Mouse (Mus musculus) neural tube, embryonic 15.5 days (tissue): Measurements from ENCODE around the gene Pard3b. TPM values are rescaled to one million over a fixed set of nuclear protein-coding genes. Genes with fewer than 3 reads are reported as not detected.

ENCODE experiments used
- ATAC-seq: fragments of 200-750 bp; cut with Nextera tagmentation; 2 replicates; pipeline ENCODE4 v1.8.0; 2017; ENCODE audit warnings: mild to moderate bottlenecking, moderate TSS enrichment, moderate library complexity; ENCODE audit not compliant: low FRiP score
- H3K27ac ChIP-seq: fragments of 300-500 bp; sonication (generic); replicated peaks from 2 replicates; pipeline ENCODE4 v1.5.1; 2015; ENCODE audit warnings: mild to moderate bottlenecking, inconsistent platforms
- H3K27me3 ChIP-seq: fragments of 300-500 bp; sonication (generic); replicated peaks from 2 replicates; pipeline ENCODE4 v1.6.1; 2015; ENCODE audit warnings: inconsistent platforms
- H3K36me3 ChIP-seq: fragments of 300-500 bp; sonication (generic); 2 replicates; pipeline ENCODE4 v1.6.1; 2015; ENCODE audit warnings: inconsistent platforms
- H3K4me1 ChIP-seq: fragments of 300-500 bp; sonication (generic); 2 replicates; pipeline ENCODE4 v1.6.1; 2015; ENCODE audit warnings: inconsistent platforms
- H3K4me2 ChIP-seq: fragments of 300-500 bp; sonication (generic); 2 replicates; pipeline ENCODE4 v1.6.1; 2015; ENCODE audit warnings: inconsistent platforms, mild to moderate bottlenecking, moderate library complexity
- H3K4me3 ChIP-seq: fragments of 300-500 bp; sonication (generic); replicated peaks from 2 replicates; pipeline ENCODE4 v1.5.1; 2015; ENCODE audit warnings: mild to moderate bottlenecking, inconsistent platforms
- H3K9ac ChIP-seq: fragments of 300-500 bp; sonication (generic); replicated peaks from 2 replicates; pipeline ENCODE4 v1.6.1; 2015; ENCODE audit warnings: mild to moderate bottlenecking, inconsistent platforms
- H3K9me3 ChIP-seq: fragments of 300-500 bp; sonication (generic); replicated peaks from 2 replicates; pipeline ENCODE4 v1.6.1; 2016; ENCODE audit warnings: inconsistent platforms
- WGBS: fragments of 180-500 bp; shearing (Covaris S2); methylation state at CpG from one replicate; pipeline ENCODE4 v1.1.7; 2015; ENCODE audit warnings: mixed read lengths; 5-methylcytosine and 5-hydroxymethylcytosine counted together
- polyA plus RNA-seq: library from polyadenylated mRNA; unstranded; fragments of >200 nt; fragmentation: Nextera tagmentation; extraction: Ambion mirVana; gene quantifications from 2 replicates; pipeline ENCODE4 v1.2.1, GENCODE M21; 2015

Gene Pard3b
- polyA plus RNA-seq, 1 experiment from 2014 or later = 8.6 TPM

- H3K4me2 ChIP-seq = no peak overlapping the region
- no peak for ATAC-seq
- H3K27me3 ChIP-seq = no peaks in the 10 kb centered on the region
- no peak overlapping the region for H3K9ac ChIP-seq
- H3K4me3 ChIP-seq = no peak overlapping the region
- H3K4me1 ChIP-seq = peaks cover 3% of the 10 kb centered on the region; the same call in 1 of the 2 replicates
- H3K36me3 ChIP-seq = no peaks in the 10 kb centered on the region
- 14% methylated on average over 8 of the region's 8 CpGs for WGBS
- H3K9me3 ChIP-seq = no peaks in the 10 kb centered on the region
- H3K27ac ChIP-seq = no peak overlapping the region
These were observed 46.7 kb downstream of the Pard3b start for GRCm38 (mm10) chr1:61685221-61685814.

GRCm38 (mm10) chr1:61685921-61686320 is 47.3 kb downstream of the Pard3b start:
- Histone ChIP-seq H3K27me3 (no peaks in the 10 kb centered on the region), H3K9ac (no peak overlapping the region), H3K27ac (no peak overlapping the region), H3K4me2 (no peak overlapping the region), H3K4me3 (no peak overlapping the region), H3K36me3 (no peaks in the 10 kb centered on the region), H3K4me1 (peaks cover 3% of the 10 kb centered on the region; the same call in 1 of the 2 replicates), H3K9me3 (no peaks in the 10 kb centered on the region)
- 51% methylated on average over 1 of the region's 1 CpGs for WGBS
- no peak for ATAC-seq

GRCm38 (mm10) chr1:61688301-61688700 is 49.7 kb downstream of the Pard3b start:
- Histone ChIP-seq H3K36me3 (no peaks in the 10 kb centered on the region), H3K9ac (no peak overlapping the region), H3K4me3 (no peak overlapping the region), H3K9me3 (no peaks in the 10 kb centered on the region), H3K27ac (no peak overlapping the region), H3K4me1 (peaks cover 3% of the 10 kb centered on the region; the same call in 1 of the 2 replicates), H3K4me2 (no peak overlapping the region), H3K27me3 (no peaks in the 10 kb centered on the region)
- no peak for ATAC-seq
- WGBS = 73% methylated on average over 3 of the region's 3 CpGs

- Histone ChIP-seq H3K4me1 (no peaks in the 10 kb centered on the region), H3K9me3 (no peaks in the 10 kb centered on the region), H3K4me3 (no peak overlapping the region), H3K27me3 (no peaks in the 10 kb centered on the region), H3K36me3 (no peaks in the 10 kb centered on the region), H3K27ac (no peak overlapping the region), H3K4me2 (no peak overlapping the region), H3K9ac (no peak overlapping the region)
- 39% methylated on average over 10 of the region's 10 CpGs for WGBS
- peak; percentile 35; the same call in 1 of the 2 replicates for ATAC-seq
These were observed 60.0 kb downstream of the Pard3b start for GRCm38 (mm10) chr1:61698462-61699218.

GRCm38 (mm10) chr1:61709812-61710211 is 71.2 kb downstream of the Pard3b start:
- no peak for ATAC-seq
- H3K27ac ChIP-seq = no peak overlapping the region
- H3K9me3 ChIP-seq = no peaks in the 10 kb centered on the region
- no peak overlapping the region for H3K4me2 ChIP-seq
- 95% methylated on average over 1 of the region's 1 CpGs for whole genome bisulfite sequencing
- H3K9ac ChIP-seq = no peak overlapping the region
- H3K27me3 ChIP-seq = no peaks in the 10 kb centered on the region
- H3K4me1 ChIP-seq = no peaks in the 10 kb centered on the region
- no peaks in the 10 kb centered on the region for H3K36me3 ChIP-seq
- no peak overlapping the region for H3K4me3 ChIP-seq

GRCm38 (mm10) chr1:61711523-61711922 is 72.9 kb downstream of the Pard3b start:
- Histone ChIP-seq H3K27me3 (no peaks in the 10 kb centered on the region), H3K4me3 (no peak overlapping the region), H3K4me2 (no peak overlapping the region), H3K9me3 (no peaks in the 10 kb centered on the region), H3K36me3 (no peaks in the 10 kb centered on the region), H3K27ac (no peak overlapping the region), H3K4me1 (no peaks in the 10 kb centered on the region), H3K9ac (no peak overlapping the region)
- ATAC-seq = no peak

- no peak for ATAC-seq
- no peak overlapping the region for H3K27ac ChIP-seq
- WGBS = 69% methylated on average over 4 of the region's 4 CpGs
- H3K36me3 ChIP-seq = no peaks in the 10 kb centered on the region
- no peaks in the 10 kb centered on the region for H3K4me1 ChIP-seq
- H3K9me3 ChIP-seq = 0 out of 2 replicates have a peak, but pooled peaks cover 4% of the 10 kb centered on the region
- no peak overlapping the region for H3K4me2 ChIP-seq
- H3K9ac ChIP-seq = no peak overlapping the region
- H3K4me3 ChIP-seq = no peak overlapping the region
- no peaks in the 10 kb centered on the region for H3K27me3 ChIP-seq
These were observed 91.0 kb downstream of the Pard3b start for GRCm38 (mm10) chr1:61729654-61730053.

GRCm38 (mm10) chr1:61736550-61736949 is 97.9 kb downstream of the Pard3b start:
- Histone ChIP-seq H3K9ac (no peak overlapping the region), H3K27ac (no peak overlapping the region), H3K4me1 (no peaks in the 10 kb centered on the region), H3K9me3 (no peaks in the 10 kb centered on the region), H3K27me3 (no peaks in the 10 kb centered on the region), H3K4me2 (no peak overlapping the region), H3K36me3 (no peaks in the 10 kb centered on the region), H3K4me3 (no peak overlapping the region)
- no peak for ATAC-seq
- 62% methylated on average over 1 of the region's 1 CpGs for WGBS

GRCm38 (mm10) chr1:61742831-61743230 is 104.2 kb downstream of the Pard3b start:
- H3K9me3 ChIP-seq = no peaks in the 10 kb centered on the region
- no peaks in the 10 kb centered on the region for H3K36me3 ChIP-seq
- H3K27me3 ChIP-seq = no peaks in the 10 kb centered on the region
- no peaks in the 10 kb centered on the region for H3K4me1 ChIP-seq
- no peak overlapping the region for H3K4me2 ChIP-seq
- no peak overlapping the region for H3K27ac ChIP-seq
- no peak overlapping the region for H3K9ac ChIP-seq
- no peak for ATAC-seq
- H3K4me3 ChIP-seq = no peak overlapping the region

- H3K36me3 ChIP-seq = no peaks in the 10 kb centered on the region
- no peak overlapping the region for H3K4me2 ChIP-seq
These were observed 108.9 kb downstream of the Pard3b start for GRCm38 (mm10) chr1:61747481-61747880.

GRCm38 (mm10) chr1:61751008-61751407 is 112.4 kb downstream of the Pard3b start:
- Histone ChIP-seq H3K27me3 (no peaks in the 10 kb centered on the region), H3K9ac (no peak overlapping the region), H3K4me2 (no peak overlapping the region), H3K4me1 (no peaks in the 10 kb centered on the region), H3K36me3 (no peaks in the 10 kb centered on the region), H3K27ac (no peak overlapping the region), H3K9me3 (no peaks in the 10 kb centered on the region), H3K4me3 (no peak overlapping the region)
- 100% methylated on average over 1 of the region's 1 CpGs for WGBS
- no peak for ATAC-seq

More at GRCm38 (mm10) chr1:61747481-61747880, 108.9 kb downstream of the Pard3b start:
- Histone ChIP-seq H3K9me3 (no peaks in the 10 kb centered on the region), H3K4me1 (no peaks in the 10 kb centered on the region), H3K4me3 (no peak overlapping the region), H3K27ac (no peak overlapping the region), H3K9ac (no peak overlapping the region), H3K27me3 (no peaks in the 10 kb centered on the region)
- no peak for ATAC-seq

GRCm38 (mm10) chr1:61756771-61757170 is 118.1 kb downstream of the Pard3b start:
- Histone ChIP-seq H3K9me3 (no peaks in the 10 kb centered on the region), H3K36me3 (no peaks in the 10 kb centered on the region), H3K4me2 (no peak overlapping the region), H3K9ac (no peak overlapping the region), H3K4me1 (no peaks in the 10 kb centered on the region), H3K27me3 (no peaks in the 10 kb centered on the region), H3K27ac (no peak overlapping the region), H3K4me3 (no peak overlapping the region)
- no peak for ATAC-seq
- 63% methylated on average over 1 of the region's 1 CpGs for WGBS
